Mouse (Mus musculus) MEL (cell line): Measurements from ENCODE around the gene Lhfpl3.

Source experiments
- CTCF ChIP-seq, 3 experiments: IDR thresholded peaks in 2 of 3; conservative IDR thresholded peaks in 1 of 3; 2 replicates each; pipeline ENCODE4 v1.5.1; 2011 to 2012; ENCODE audit warnings: low read length in 3 of 3, low read depth in 2 of 3, mild to moderate bottlenecking in 2 of 3, improper control_type of control experiment in 1 of 3, inconsistent platforms in 1 of 3, mixed read lengths in 1 of 3, moderate library complexity in 1 of 3; ENCODE audit not compliant: control insufficient read depth in 1 of 3, insufficient read depth in 1 of 3, poor library complexity in 1 of 3, severe bottlenecking in 1 of 3
- ELF1 ChIP-seq: IDR thresholded peaks from 2 replicates; pipeline ENCODE4 v1.6.1; 2014; ENCODE audit warnings: low read depth, mild to moderate bottlenecking, inconsistent platforms, low read length, improper control_type of control experiment, moderate library complexity
- GATA1 ChIP-seq: IDR thresholded peaks from 2 replicates; pipeline ENCODE4 v1.6.1; 2011; ENCODE audit warnings: low read depth, low read length, improper control_type of control experiment
- JUND ChIP-seq: IDR thresholded peaks from 2 replicates; pipeline ENCODE4 v1.6.1; 2011; ENCODE audit warnings: low read depth, mild to moderate bottlenecking, improper control_type of control experiment, low read length
- MYC ChIP-seq: IDR thresholded peaks from 2 replicates; pipeline ENCODE4 v1.6.1; 2011; ENCODE audit warnings: low read depth, mild to moderate bottlenecking, low read length, improper control_type of control experiment, moderate library complexity
- POLR2A ChIP-seq, 2 experiments: IDR thresholded peaks; 2 replicates each; pipeline ENCODE4 v1.6.1; 2011 to 2012; ENCODE audit warnings: low read length in 2 of 2, mild to moderate bottlenecking in 2 of 2, control low read depth in 1 of 2, improper control_type of control experiment in 1 of 2, low read depth in 1 of 2, moderate library complexity in 1 of 2; ENCODE audit not compliant: control insufficient read depth in 1 of 2, insufficient read depth in 1 of 2, poor library complexity in 1 of 2
- RAD21 ChIP-seq: IDR thresholded peaks from 2 replicates; pipeline ENCODE4 v1.6.1; 2011; ENCODE audit warnings: mild to moderate bottlenecking, low read depth, low read length, improper control_type of control experiment
- TCF12 ChIP-seq: IDR thresholded peaks from 2 replicates; pipeline ENCODE4 v1.6.1; 2014; ENCODE audit warnings: low read depth, mild to moderate bottlenecking, inconsistent platforms, low read length, improper control_type of control experiment, moderate library complexity
- UBTF ChIP-seq: IDR thresholded peaks from 2 replicates; pipeline ENCODE4 v1.6.1; 2012; ENCODE audit warnings: low read depth, mild to moderate bottlenecking, inconsistent platforms, low read length, improper control_type of control experiment, moderate library complexity, borderline replicate concordance; ENCODE audit not compliant: insufficient read depth
- USF1 ChIP-seq: IDR thresholded peaks from 2 replicates; pipeline ENCODE4 v1.6.1; 2014; ENCODE audit warnings: low read depth, mild to moderate bottlenecking, inconsistent platforms, low read length, improper control_type of control experiment, moderate library complexity
- ZKSCAN1 ChIP-seq: IDR thresholded peaks from 2 replicates; pipeline ENCODE4 v1.6.1; 2012; ENCODE audit warnings: low read depth, mild to moderate bottlenecking, inconsistent platforms, low read length, improper control_type of control experiment, moderate library complexity
- ZMIZ1 ChIP-seq: IDR thresholded peaks from 2 replicates; pipeline ENCODE4 v1.6.1; 2012; ENCODE audit warnings: low read depth, mild to moderate bottlenecking, inconsistent platforms, low read length, improper control_type of control experiment, moderate library complexity
- ZNF384 ChIP-seq: IDR thresholded peaks from 2 replicates; pipeline ENCODE4 v1.6.1; 2012; ENCODE audit warnings: low read depth, mild to moderate bottlenecking, inconsistent platforms, low read length, improper control_type of control experiment

GRCm38 (mm10) chr5:22926171-22926570, 180.3 kb downstream of the Lhfpl3 start:
- TF ChIP-seq ZNF384 (no peak), ELF1 (no peak), MYC (no peak), ZKSCAN1 (no peak), USF1 (no peak), JUND (no peak), RAD21 (no peak), POLR2A (IDR thresholded peaks at IDR 0.05; ENCODE audit: control insufficient read depth in 1 of 2, insufficient read depth in 1 of 2, low read depth in 1 of 2, low read length in 2 of 2, poor library complexity in 1 of 2) (no peak), CTCF (IDR thresholded peaks at IDR 0.05 in 2 of 3, conservative IDR thresholded peaks at IDR 0.05 in 1 of 3; ENCODE audit: control insufficient read depth in 1 of 3, insufficient read depth in 1 of 3, low read depth in 2 of 3, low read length in 3 of 3, poor library complexity in 1 of 3, severe bottlenecking in 1 of 3) (no peak), UBTF (no peak), TCF12 (no peak), ZMIZ1 (no peak), GATA1 (no peak)
